Mouse (Mus musculus) embryonic stem cell, embryonic (primary cell): ENCODE results near the gene A2m.

Source experiments
- CTCF ChIA-PET, 4 experiments: fragments of 300-600 bp in 2 of 4; fragments of 350-600 bp in 2 of 4; sonication (Branson Sonifier 250); formaldehyde crosslinking; loops; one replicate each; lab custom pipeline; 2022; ENCODE audit warnings: inconsistent platforms in 2 of 4; lab: Charles Lee
- POLR2A ChIA-PET, 4 experiments: fragments of 300-600 bp in 2 of 4; fragments of 350-600 bp in 2 of 4; sonication (Branson Sonifier 250); formaldehyde crosslinking; loops; one replicate each; lab custom pipeline; 2022; ENCODE audit warnings: antibody characterized with exemption in 4 of 4, inconsistent platforms in 1 of 4; lab: Charles Lee

A2m gene

DNA sequence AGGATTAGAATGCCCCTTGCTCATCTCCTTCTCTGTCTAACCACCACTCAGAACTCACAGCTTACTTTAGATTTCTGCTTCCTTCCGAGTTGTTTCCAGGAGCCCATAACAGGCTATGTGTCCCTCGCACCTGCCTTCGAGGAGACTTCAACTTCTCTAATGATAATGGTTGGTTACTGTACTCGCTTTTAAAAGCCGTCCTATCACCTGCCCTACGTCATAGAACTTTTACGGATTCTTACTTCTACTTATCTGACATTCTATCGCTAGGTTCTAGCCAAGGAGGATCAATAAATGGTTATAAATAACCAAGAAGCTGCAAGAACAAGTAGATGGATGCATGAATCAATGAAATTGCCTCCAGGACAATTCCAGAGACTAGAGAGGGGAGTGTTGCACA, at the start of gene A2m:
A2m (plus strand) TSS at position 301 of the 400 bp plus-strand sequence.
- ChIA-PET POLR2A (interaction anchor here in 2 of 4 experiments (0.9 to 1.3 kb wide), 3 partner anchors 27 to 706 kb away, joined by 3 read pairs; no protein-coding TSS in a partner anchor), CTCF (interaction anchor here in 1 of 4 experiments (1.0 to 1.3 kb wide), 2 partner anchors 74 to 79 kb away, joined by 3 read pairs; no protein-coding TSS in a partner anchor)

DNA sequence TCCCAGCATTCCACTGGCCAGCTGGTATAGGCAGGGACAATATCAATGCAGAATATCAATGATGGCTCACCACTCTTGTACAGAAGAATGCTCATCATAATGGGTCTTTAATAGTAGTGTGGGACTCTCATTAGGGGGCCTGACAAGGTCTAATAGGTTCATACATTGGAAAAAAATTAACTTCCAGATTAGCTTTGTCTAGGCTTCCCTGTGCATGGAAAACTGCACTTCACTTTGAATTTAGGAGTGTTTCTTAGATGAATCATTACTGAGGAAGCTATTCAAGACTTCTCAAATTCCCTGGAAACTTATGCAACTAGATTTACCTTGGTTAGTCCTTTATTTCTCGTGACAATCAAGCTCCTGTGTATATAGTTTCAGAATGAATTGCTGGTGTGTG, 45.0 kb upstream of the A2m start:
- ChIA-PET CTCF (no interaction called here), POLR2A (no interaction called here)

DNA sequence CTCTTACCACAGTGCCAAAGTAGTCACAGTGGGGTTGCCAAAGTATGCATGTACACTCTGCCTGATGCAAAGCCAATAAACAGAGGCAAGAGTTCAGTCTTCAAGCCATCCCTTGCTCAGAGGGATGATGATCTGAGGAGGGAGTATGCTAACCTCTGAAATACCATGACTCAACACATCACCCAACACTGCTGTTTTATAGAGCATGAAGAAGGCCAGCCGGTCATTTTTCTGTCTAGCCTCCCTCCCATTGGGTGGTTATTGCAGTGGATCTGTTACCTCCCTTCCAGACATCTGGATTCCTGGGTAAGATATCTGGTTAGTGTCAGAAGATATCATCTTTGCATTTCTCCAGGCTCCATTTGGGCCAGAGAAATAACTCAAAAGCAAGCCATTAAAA, 34.2 kb upstream of the A2m start:
- ChIA-PET POLR2A (no interaction called here), CTCF (no interaction called here)

DNA sequence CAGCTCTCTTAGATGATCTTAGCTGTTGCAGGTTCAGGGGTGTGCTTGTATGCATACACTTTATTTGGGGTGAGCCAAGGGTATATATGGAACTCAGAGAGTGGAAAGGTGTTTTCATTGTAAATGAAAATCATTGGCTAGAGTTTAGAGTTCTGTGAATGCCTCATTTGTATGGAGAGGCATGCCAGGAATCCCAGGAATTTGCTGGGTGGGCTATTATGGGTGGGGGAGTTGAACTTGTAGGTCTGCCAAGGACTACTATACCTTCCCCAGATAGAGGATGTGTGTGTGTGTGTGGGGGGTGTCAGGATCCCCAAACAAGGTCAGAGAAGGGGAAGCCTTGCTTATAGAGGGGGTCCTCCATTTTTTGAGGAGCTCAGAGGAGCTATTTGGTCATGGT, 27.3 kb upstream of the A2m start:
- ChIA-PET POLR2A (interaction anchor here in 1 of 4 experiments (0.9 kb wide), 1 partner anchor 28 kb away, joined by 3 read pairs; the partner anchor contains the start of gene A2m), CTCF (interaction anchor here in 1 of 4 experiments (0.6 kb wide), 1 partner anchor 953 kb away, joined by 4 read pairs; no protein-coding TSS in a partner anchor)

DNA sequence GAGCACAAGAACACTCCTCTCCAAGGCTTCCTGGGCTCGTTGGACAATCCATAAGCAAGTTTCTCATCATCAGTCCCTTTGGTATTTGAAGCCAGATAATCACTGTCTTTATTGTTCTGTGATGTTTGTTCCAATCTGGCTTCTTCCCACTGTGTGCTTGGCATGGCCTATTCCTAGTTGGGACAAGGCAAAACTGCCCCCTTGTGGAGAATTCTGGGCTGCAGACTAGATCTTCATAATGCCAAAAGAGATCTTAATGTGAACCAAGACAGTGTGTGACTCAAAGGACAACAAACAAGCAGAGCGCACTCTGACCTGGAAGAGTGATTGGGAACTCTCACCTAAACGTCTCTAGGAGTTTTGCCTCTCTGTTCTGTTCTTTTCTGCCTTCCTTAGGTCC, 23.4 kb upstream of the A2m start:
- ChIA-PET CTCF (interaction anchor here in 2 of 4 experiments (1.2 to 1.7 kb wide), 2 partner anchors 51 kb away, joined by 4 to 5 read pairs; no protein-coding TSS in a partner anchor), POLR2A (no interaction called here)

DNA sequence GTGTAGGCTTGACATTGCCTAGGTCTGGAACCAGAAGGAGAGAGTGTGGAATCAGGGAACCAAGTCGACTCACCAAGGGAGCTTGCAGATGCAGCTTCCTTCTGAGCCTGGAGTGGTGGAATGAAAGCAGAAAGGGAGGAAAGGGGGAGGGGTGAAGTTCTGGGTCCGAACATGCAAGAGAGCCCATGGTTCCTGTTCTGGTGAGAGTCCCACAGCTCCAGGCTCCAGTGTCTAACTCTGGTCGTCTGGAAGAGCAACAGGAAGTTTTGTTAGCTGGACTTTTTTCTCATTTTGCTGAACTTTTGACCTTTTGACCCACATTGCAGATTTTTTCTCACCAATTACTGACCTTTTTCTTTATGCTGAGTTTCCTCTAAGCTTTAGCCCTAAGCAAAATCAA, 17.7 kb upstream of the A2m start:
- CTCF ChIA-PET = interaction anchor here in 1 of 4 experiments (0.6 kb wide), 1 partner anchor 184 kb away, joined by 3 read pairs; no protein-coding TSS in a partner anchor
- POLR2A ChIA-PET = interaction anchor here in 1 of 4 experiments (0.5 kb wide), 1 partner anchor 27 kb away, joined by 3 read pairs; no protein-coding TSS in a partner anchor

DNA sequence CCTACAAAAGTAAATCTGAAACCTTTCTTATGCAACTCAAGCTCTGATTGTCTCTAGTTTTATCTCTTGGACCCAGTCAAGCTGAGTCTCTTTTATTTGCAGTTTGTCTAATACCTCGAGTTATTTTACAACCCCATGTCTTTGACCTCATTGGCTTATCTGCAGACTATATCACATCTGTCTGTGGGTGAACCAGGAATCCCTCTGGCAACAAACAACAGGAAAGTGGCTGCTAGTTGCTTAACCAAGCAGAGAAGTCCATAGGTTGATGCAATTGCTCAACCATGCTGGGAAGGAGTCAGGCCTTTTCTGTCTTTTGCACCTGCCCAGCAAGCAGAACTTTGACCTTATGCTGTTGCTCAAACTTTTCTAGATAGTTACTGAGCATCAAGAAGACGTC, 12.7 kb upstream of the A2m start:
- ChIA-PET CTCF (no interaction called here), POLR2A (no interaction called here)

DNA sequence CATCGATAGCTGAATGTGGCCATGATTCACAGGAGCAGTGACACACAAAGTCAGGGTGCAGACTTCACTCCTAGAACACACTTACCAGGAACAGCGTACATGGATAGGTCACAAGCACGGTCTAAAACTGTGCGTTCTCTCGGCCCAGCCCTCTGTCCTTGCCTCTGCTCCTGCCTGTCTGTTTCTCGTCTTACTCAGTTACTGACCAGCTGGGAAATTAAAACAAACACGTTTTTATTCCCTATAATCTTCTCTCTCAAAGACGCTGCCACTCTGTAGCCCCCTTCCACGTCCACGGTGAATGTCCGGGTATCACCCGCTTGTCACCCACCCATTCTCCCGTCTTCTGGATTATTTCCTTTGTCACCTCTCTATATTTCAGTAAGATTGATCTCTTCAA, 656 bp upstream of the A2m start:
- ChIA-PET POLR2A (no interaction called here), CTCF (no interaction called here)

DNA sequence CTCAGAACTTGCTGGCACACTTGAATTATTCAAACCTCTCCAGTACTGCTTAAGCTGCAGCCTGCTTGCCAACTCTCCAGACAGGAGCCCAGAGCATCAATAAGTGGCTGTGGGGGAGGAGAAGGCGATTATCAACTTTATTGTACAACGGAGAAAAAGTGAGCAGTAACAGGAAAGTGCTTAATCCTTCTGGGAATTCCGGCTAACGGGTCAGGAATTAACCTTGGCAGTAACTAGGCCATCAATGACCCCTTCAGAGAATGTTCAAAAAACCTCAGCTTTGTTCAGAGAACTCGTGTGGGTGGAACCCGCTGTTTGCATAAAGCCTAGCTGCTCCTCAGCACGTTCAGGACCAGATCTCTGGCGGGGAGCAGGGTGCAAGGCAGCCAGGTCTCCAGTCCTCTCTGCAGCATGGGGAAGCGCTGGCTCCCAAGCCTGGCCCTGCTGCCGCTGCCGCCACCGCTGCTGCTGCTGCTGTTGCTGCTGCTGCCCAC, 749 bp downstream of the A2m start:
- POLR2A ChIA-PET = interaction anchor here in 2 of 4 experiments (0.6 to 1.3 kb wide), 4 partner anchors 28 to 1788 kb away, joined by 3 to 4 read pairs (median 3); partner anchors contain the start of gene Erc1 (in 1 of the 2)
- CTCF ChIA-PET = interaction anchor here in 1 of 4 experiments (1.0 to 1.3 kb wide), 2 partner anchors 75 to 80 kb away, joined by 3 read pairs; no protein-coding TSS in a partner anchor

DNA sequence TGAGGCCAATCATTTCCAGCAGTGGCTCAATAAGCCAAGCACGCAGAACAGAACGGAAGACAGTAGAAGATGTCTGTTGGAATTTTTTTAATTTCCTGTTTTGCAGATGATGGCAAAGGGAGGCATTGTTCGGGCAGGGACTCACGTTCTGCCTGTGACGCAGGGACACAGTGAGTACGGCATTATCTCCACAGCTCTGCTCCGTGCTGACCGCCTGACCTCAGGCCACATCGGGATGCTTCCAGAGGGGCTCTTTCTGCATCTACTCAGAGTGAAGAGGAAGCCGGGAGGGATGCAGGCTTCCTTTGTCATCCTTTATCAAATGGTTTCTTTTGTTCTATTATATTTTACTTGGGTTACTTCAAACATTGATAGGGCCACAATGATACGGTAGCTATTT, 13.3 kb downstream of the A2m start:
- ChIA-PET CTCF (no interaction called here), POLR2A (no interaction called here)
